Mouse (Mus musculus): Measurements from ENCODE around the gene D3Ertd254e. TPM values are rescaled to one million over a fixed set of nuclear protein-coding genes. Genes with fewer than 3 reads are reported as not detected.
A peak's percentile ranks its signal among the peaks of the same experiment; 100 is the strongest.

The D3Ertd254e gene
- total and polyA plus RNA-seq, 3 experiments, result 3.0 to 5.8 (median 4.8) TPM

DNA sequence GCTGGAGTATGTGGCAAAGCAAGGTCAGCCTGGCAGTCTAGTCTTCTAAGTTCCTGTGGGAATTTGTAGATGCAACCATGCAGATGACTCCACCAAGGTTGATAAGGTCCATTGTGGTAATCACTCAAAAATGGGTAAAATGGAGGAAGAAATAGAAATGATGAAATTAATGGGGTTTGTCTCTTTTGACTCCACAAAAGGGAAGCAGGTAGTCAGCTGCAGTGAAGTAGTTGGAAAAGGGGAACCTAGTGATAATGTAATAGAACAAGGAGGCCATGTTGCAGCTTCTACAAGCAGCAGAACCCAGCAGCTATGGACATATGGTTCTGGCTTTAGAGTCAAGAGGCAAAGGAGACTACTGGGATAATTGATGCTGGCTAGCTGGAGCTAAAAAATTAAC, 14.7 kb upstream of the D3Ertd254e start:
- Histone ChIP-seq H3K4me2 (ENCODE audit: insufficient read depth, low read depth, poor library complexity, severe bottlenecking) (no peak overlapping the region), H3K79me2 (replicated peaks; ENCODE audit: control insufficient read depth, extremely low read depth, insufficient read depth, poor library complexity, severe bottlenecking) (no peaks in the 10 kb centered on the region), H3K4me3 (replicated peaks in 1 of 3; ENCODE audit: low read depth in 2 of 3, low read length in 2 of 3, poor library complexity in 1 of 3) (no peak overlapping the region), H3K27me3 (replicated peaks) (no peaks in the 10 kb centered on the region), H3K27ac (ENCODE audit: insufficient read depth, low read depth) (no peak overlapping the region), H3K4me1 (ENCODE audit: control insufficient read depth in 1 of 2, insufficient read depth in 2 of 2) (no peaks in the 10 kb centered on the region), H3K36me3 (replicated peaks in 1 of 2; ENCODE audit: control insufficient read depth in 1 of 2, insufficient read depth in 1 of 2, low read length in 1 of 2) (no peaks in the 10 kb centered on the region), H3K9ac (ENCODE audit: insufficient read depth, low read depth) (no peak overlapping the region), H3K9me3 (replicated peaks; ENCODE audit: low read length) (peaks cover 2% of the 10 kb centered on the region)
- DNase-seq (ENCODE audit: extremely low read depth), result no peak
- TF ChIP-seq EP300 (IDR thresholded peaks at IDR 0.05; ENCODE audit: low read length) (no peak), POLR2A (IDR thresholded peaks at IDR 0.05; ENCODE audit: low read depth, low read length) (no peak)
- dilution Hi-C loops (cut with MboI; ENCODE audit: extremely low pct_ligation_motif_present, extremely low pct_unique_long_range_greater_than_20kb, low sequenced_read_pairs) (no loop called here), in situ Hi-C loops (cut with MboI; ENCODE audit: low pct_ligation_motif_present, low pct_unique_long_range_greater_than_20kb, low sequenced_read_pairs) (loop anchor here (10.0 kb wide), 2 partner anchors 161 to 441 kb away; no protein-coding TSS in a partner anchor)

DNA sequence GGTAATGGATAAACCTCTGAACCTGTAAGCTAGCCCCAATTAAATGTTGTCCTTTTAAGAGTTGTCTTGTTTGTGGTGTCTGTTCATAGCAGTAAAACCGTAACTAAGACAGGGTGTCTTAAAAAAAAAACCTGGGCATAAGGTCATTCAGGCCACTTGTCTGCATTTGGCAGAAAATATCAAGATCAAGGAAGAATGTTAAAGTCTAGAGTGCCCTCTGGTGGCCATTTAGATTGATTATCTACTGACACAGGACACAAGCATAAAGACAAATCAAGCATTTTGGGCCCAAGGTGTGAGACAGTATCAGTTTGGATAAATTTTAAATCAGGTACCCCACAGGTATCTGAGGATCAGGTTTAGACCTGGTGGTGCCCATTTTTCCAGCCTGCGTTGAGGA, 13.3 kb upstream of the D3Ertd254e start:
- no peaks in the 10 kb centered on the region for H3K79me2 ChIP-seq (replicated peaks; ENCODE audit: control insufficient read depth, extremely low read depth, insufficient read depth, poor library complexity, severe bottlenecking)
- H3K9me3 ChIP-seq (replicated peaks; ENCODE audit: low read length), result peaks cover 2% of the 10 kb centered on the region
- TF ChIP-seq SMC3 (IDR thresholded peaks at IDR 0.05; ENCODE audit: low read depth, low read length) (peak; percentile 79), PAX5 (IDR thresholded peaks at IDR 0.05; ENCODE audit: low read length) (no peak), CTCF (conservative IDR thresholded peaks at IDR 0.05 in 1 of 2, IDR thresholded peaks at IDR 0.05 in 1 of 2; ENCODE audit: low read depth in 2 of 2, low read length in 2 of 2) (peak; percentile 16 to 82; a peak in 2 of 4 replicates), RAD21 (IDR thresholded peaks at IDR 0.05; ENCODE audit: low read depth, low read length) (peak; percentile 84), MAZ (IDR thresholded peaks at IDR 0.05; ENCODE audit: low read depth, low read length) (no peak), ZNF384 (IDR thresholded peaks at IDR 0.05; ENCODE audit: low read depth, low read length) (peak; percentile 70)
- in situ Hi-C loops (cut with MboI; ENCODE audit: low pct_ligation_motif_present, low pct_unique_long_range_greater_than_20kb, low sequenced_read_pairs), result loop anchor here (10.0 kb wide), 2 partner anchors 163 to 443 kb away; no protein-coding TSS in a partner anchor
- H3K9ac ChIP-seq (ENCODE audit: insufficient read depth, low read depth), result no peak overlapping the region
- H3K4me1 ChIP-seq (ENCODE audit: control insufficient read depth in 1 of 2, insufficient read depth in 2 of 2), result no peaks in the 10 kb centered on the region
- no peak overlapping the region for H3K4me3 ChIP-seq (replicated peaks in 1 of 3; ENCODE audit: low read depth in 2 of 3, low read length in 2 of 3, poor library complexity in 1 of 3)
- no peak overlapping the region for H3K27ac ChIP-seq (ENCODE audit: insufficient read depth, low read depth)
- H3K36me3 ChIP-seq (replicated peaks in 1 of 2; ENCODE audit: control insufficient read depth in 1 of 2, insufficient read depth in 1 of 2, low read length in 1 of 2), result no peaks in the 10 kb centered on the region
- dilution Hi-C loops (cut with MboI; ENCODE audit: extremely low pct_ligation_motif_present, extremely low pct_unique_long_range_greater_than_20kb, low sequenced_read_pairs), result no loop called here
- no peak overlapping the region for H3K4me2 ChIP-seq (ENCODE audit: insufficient read depth, low read depth, poor library complexity, severe bottlenecking)
- H3K27me3 ChIP-seq (replicated peaks), result no peaks in the 10 kb centered on the region
- DNase-seq (ENCODE audit: extremely low read depth), result peak; percentile 79

DNA sequence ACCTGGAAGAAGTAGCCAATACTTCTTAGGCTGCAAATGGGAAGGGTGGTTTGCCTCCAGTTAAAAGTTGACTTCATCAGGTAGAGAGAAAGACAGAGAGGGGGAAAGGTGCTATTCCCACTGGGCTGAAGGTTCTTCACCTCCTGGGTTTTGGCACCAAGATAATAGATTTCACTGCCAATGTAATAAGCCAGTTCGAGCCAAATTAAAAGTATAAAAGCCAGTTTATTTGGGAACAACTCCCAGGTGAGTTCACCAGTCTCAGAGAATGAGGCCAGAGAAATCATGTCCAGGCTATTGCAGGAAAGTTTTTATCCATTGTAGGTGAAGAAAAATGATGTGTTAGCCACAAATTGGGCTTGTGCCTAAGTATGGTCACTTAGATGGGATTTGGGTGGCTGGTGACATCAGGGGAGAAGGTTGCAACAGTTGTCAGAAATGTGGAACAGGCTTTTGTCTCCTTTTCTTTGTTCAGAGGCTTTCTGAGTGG, 12.6 kb upstream of the D3Ertd254e start:
- no peaks in the 10 kb centered on the region for H3K27me3 ChIP-seq (replicated peaks)
- no peak overlapping the region; the same call in 1 of the 2 replicates for H3K4me2 ChIP-seq (ENCODE audit: insufficient read depth, low read depth, poor library complexity, severe bottlenecking)
- dilution Hi-C loops (cut with MboI; ENCODE audit: extremely low pct_ligation_motif_present, extremely low pct_unique_long_range_greater_than_20kb, low sequenced_read_pairs) (no loop called here), in situ Hi-C loops (cut with MboI; ENCODE audit: low pct_ligation_motif_present, low pct_unique_long_range_greater_than_20kb, low sequenced_read_pairs) (loop anchor here (10.0 kb wide), 2 partner anchors 163 to 443 kb away; no protein-coding TSS in a partner anchor)
- no peak overlapping the region for H3K27ac ChIP-seq (ENCODE audit: insufficient read depth, low read depth)
- DNase-seq (ENCODE audit: extremely low read depth), result no peak
- no peak for TF ChIP-seq IRF4 (IDR thresholded peaks at IDR 0.05; ENCODE audit: low read depth, low read length)
- TF ChIP-seq POLR2A (IDR thresholded peaks at IDR 0.05; ENCODE audit: low read depth, low read length), result no peak
- no peak for TF ChIP-seq CHD1 (IDR thresholded peaks at IDR 0.05; ENCODE audit: low read depth, low read length)
- H3K36me3 ChIP-seq (replicated peaks in 1 of 2; ENCODE audit: control insufficient read depth in 1 of 2, insufficient read depth in 1 of 2, low read length in 1 of 2), result no peaks in the 10 kb centered on the region
- no peak overlapping the region for H3K9ac ChIP-seq (ENCODE audit: insufficient read depth, low read depth)
- peaks cover 2% of the 10 kb centered on the region for H3K9me3 ChIP-seq (replicated peaks; ENCODE audit: low read length)
- no peak overlapping the region for H3K4me3 ChIP-seq (replicated peaks in 1 of 3; ENCODE audit: low read depth in 2 of 3, low read length in 2 of 3, poor library complexity in 1 of 3)
- no peaks in the 10 kb centered on the region for H3K4me1 ChIP-seq (ENCODE audit: control insufficient read depth in 1 of 2, insufficient read depth in 2 of 2)
- H3K79me2 ChIP-seq (replicated peaks; ENCODE audit: control insufficient read depth, extremely low read depth, insufficient read depth, poor library complexity, severe bottlenecking), result no peaks in the 10 kb centered on the region

All from CH12.LX (cell line).